Mouse (Mus musculus): Measurements from ENCODE around the gene Raf1. TPM values are rescaled to one million over a fixed set of nuclear protein-coding genes. Genes with fewer than 3 reads are reported as not detected.
"Not testable (repeated sequence)": the region's sequence is repeated elsewhere in the genome, so short reads cannot be mapped to it uniquely, and the experiment has no call there.

Raf1 gene
- total RNA-seq, 2 experiments from 2014 or later: 128 to 142 TPM

DNA sequence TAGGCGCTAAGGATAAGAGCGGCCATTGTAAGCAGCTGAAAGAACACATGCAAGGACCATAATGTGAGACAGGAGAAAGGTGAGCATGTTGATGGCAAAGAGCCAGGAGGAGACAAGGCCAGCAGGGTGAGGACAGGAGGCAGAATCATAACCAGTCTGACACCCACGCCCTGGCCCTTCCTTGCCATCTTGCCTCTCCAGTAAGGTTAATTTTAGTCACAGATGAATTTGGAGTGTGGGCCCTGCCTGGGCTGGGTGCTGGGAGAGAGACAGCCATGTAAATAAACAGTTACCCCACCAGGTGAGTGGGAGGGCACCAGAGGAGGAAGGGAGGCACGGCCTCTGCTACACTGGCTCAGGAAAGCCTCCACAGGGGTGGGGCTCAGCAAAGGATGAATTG is 4.6 kb upstream of the Raf1 start:
- DNase-seq: no peak

DNA sequence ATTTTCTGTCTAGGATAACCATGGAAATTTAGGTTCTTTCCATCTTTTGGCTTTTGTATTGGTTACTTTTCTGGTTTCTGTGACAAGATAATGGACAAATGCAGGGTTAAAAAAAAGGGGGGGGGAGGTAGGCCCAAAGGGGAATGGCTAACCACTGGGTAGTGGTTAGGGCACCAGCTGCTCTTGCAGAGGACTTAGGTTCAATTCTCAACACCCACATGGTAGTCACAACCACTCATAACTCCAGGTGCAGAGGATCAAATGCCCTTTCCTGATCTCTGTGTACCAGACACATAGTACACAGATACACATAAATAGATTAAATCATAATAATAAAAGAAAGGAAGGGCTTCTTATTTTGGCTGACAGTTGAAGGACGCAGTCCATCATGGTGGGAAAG is 1.6 kb upstream of the Raf1 start:
- DNase-seq: no peak

DNA sequence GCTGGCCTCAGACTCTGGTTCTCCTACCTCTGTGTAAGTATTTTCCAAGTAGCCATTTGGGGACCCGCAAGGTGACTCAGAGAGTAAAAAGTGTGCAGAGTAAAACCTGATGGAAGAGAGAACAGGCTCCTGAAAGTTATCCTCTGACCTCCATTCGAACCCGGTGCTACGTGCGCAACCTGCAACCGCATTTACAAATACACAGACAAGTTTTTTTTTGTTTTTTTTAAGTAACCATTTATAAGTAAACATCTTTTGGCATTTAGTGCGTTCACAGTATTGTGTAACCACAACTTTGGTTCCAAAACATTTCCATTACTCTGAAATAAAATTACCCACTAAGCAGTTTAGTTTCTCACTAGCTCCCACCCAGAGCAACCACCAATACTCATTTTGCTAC is 1.0 kb upstream of the Raf1 start:
- DNase-seq: no peak

DNA sequence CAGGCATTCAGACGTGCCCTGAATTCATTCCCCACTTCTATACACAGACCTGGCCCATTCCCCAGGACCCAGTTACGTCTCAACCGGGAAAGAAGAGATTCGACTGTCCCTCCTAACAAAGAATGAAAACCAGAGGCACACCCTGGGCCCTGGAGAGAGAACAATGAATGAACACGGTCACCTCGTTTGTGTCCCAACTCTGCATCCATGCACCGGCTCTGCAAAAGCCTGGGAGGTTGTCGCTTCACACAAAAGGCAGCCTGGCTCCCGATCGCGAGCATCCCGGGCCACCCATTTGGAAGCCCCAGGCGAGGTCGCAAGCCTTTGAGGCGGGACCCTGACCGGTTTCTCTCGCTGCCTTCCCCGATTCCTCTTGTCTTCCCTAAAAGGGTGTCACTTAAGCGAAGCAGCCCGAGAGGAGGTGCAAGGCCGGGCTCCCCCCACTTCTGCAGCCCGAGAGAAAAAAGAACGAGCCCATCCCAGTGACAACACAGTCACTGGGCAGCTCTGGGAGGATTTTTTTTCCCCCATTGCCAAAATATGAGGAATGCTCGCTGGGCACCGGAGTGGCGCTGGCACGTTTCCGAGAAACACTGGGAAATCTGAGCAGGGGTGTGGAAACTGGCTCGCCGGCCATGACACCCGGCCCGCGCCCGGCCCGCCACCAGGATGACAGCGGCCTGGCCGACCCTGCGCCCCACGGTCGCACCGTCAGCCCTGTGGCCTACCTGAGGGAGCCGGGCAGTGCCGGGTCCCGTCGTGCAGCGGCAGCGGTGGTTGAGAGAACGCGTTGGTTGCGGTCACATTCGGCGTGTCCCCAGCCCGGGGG is 713 bp downstream of the Raf1 start:
- DNase-seq: peak; percentile 82

DNA sequence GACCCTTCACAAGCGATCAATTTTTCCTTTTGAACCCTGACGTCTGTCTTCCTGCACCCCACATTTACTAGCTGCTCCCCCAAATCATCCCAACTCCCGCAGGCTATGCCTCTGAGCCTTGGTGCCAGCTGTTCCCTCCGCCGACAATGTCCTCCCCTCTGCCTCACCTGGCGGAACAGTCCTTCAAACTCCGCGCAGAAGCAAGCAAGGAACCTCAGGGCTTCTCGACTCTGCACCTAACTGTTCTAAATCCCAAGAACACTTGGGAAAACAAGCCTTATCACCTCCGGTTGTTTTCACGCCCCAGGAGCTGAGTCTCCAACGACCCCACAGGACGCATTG is 1.3 kb downstream of the Raf1 start:
- peak; percentile 16 for DNase-seq

DNA sequence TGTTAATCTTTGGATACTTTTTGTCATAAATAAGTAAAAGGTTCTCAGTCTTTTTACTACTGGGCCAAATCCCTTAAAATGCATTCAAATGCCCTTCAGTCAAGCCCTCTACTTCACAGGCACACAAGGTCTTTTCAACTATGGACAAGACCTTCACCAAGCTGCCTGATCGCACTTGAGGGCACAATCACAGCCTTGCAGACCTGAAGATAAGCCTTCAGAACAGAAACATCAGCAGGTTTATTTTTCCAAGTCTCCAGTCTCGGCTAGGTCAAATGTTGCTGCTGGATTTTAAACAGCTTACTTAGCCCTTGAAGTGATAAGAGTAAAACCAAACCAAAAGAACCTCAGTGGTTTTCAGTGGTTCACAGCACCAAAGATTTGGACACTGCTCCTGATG is 2.1 kb downstream of the Raf1 start:
- DNase-seq: no peak

DNA sequence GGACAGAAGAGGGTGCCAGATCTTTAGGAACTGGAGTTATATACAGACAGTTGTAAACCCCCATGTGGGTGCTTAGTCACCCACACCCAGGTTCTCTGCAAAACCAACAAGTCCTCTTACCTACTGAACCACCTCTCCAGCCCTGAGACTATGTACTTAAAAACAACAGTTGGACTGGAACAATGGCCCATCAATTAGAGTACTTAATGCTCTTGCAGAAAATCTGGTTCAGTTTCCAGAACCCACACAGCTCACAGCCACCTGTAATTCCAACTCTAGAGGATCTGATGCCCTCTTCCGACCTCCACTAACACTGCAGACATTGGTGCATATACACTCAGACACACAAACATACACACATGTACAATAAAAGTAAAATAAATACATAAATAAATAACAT is 3.7 kb downstream of the Raf1 start:
- DNase-seq: no peak

DNA sequence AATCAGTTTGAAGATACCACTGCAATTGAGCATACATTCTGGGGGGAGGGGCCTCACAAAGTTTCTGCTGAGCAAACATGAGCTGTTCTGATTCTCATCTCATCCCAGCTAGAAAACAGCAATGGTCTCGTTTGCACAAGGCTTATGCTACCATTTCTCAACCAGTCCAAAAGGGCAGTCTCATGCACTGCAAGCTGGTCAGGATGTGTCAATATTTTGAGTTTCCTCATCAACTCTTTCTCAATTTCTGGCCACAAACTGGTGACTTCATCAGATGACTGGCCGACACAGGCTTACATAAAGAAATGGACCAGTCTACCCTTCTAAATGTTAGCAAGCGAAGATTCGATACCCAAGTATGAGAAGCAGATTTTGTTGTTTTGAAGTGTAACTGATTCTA is 9.8 kb downstream of the Raf1 start:
- DNase-seq: no peak

DNA sequence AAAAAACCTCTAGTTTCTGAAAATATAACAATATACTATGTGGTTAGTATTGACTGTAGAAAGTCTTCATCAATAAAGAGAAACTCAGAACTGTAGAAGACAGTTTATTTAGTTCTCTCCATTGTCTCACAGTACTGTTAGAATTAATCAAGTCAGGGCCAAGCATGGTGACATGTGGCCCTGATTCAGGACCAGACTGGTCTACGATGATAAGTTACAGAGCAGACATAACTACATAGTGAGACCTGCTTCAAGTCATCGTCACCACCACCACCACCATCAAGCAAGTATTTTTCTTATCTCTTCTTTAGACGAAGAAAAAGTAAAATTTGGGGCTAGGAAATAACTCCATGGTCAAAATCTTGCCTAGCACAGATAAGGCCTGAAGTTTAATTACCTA is 12.2 kb downstream of the Raf1 start:
- no peak for DNase-seq

DNA sequence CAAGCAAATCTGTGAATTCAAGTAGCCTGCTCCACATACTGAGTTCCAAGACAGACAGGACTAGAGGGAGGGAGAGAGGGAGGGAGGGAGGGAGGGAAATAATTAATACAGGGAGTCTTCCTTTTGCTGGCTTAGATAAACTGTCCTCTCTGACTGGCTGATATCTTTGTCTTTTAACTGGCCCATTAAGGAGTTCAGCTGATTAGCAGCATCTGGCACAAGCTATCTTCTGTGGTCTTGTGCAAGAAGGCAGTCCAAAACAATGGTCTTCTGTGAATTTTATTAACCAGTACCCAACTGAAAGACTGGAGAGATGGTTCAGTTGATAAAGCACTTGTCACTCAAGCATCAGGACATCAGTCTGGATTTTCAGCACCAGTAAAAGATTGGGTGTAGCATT is 17.6 kb downstream of the Raf1 start:
- no peak for DNase-seq

DNA sequence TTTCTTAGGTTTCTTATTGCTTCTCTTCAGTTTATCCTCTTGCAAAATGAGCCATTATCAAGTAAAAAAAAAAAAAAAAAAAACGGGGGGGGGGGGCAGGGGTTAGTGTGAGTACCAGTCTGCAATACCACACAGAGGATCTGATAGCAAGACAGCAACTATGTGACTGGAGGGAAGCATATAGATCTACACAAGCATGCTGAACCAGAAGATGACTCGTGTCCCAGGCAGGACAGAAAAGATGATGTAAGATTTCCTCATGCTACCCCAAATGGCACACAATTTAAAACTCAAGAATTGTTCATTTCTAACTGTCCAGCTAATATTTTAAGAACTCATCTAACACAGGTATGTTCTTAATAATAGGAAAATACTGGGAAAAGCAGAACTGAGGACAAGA is 22.5 kb downstream of the Raf1 start:
- no peak for DNase-seq

DNA sequence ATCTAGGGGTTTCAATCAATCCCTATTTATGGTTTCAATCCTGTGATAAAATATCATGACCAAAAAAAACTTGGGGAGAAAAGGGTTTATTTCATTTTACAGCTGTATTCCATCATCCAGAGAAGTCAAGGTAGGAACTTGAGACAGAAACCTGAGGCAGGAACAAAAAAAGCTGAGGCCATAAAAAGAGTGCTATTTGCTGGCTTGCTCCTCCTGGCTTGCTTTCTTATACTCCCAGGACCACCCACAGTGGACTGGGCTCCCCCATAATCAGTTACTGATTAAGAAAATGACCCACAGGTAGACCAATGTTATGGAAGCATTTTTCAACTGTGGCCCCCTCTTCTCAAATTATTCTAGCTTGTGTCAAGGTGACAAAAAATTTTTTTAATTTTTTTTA is 24.7 kb downstream of the Raf1 start:
- no peak for DNase-seq

DNA sequence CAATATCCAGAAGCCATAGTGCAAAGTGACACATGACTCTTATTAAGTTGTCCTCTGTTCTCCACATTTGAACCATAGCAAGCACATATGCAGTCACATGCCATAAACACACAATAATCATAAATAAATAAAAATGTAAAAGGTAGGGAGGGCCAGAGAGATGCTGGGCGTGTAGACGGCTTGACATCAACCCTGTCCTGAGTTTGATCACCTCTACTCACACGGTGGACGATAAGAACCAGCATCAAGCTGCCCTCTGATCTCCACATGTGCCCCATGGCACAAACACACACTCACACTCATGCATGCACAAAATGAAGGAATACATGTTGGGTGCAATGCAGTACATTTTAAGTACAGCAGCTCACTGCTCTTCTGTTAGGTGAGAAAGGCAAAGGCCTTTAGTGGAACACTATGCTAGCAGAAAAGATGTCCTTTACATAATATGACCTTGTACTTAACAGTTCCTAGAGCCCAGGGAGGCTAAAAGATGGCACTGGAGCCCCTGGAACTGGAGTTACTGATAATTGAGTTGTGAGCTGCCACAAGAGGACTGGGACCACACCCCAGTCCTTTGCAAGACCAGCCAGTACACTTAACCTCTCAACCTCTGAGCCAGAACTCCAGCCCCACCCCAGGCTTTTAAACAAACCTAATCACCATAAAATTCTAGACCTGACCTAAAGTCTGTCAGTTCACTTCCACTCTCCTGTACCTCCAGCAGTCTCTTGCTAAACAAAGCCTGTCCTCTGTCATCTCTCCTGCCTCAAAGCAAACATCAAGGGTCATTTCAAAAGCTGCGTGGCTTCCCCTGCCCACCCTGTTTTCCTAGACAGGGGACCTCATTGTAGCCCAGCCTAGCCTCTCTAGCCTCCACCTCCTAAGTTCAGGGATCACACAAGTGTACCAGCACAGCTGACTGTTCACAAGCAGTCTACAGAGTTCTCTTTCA is 25.7 kb downstream of the Raf1 start:
- peak; percentile 24 for DNase-seq

DNA sequence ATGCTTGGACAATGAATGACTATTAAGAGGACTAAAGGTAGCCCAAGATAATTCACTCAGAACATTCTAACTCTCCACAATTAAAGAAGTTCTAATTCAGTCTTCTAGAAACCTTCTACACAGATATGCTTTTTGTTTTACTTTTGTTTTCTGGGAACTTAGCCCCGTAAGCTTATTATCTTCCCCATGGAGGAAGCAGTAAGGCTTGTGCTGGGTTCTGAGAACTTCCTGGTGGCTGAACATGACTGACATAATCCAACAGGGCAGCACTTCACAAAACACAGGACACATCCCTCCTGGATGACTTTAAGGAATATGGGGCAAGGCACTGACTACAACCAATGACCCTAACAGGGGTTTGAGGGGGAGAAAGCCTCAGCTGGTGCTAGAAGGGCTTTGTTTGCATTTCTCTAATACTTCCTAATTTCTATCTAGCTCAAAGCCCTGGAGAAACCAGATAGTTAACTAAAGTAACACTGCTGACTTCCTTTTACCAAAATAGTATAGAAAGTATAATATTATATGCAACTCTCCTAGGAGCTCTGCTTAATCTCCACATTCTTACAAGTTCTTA is 26.6 kb downstream of the Raf1 start:
- DNase-seq: no peak

DNA sequence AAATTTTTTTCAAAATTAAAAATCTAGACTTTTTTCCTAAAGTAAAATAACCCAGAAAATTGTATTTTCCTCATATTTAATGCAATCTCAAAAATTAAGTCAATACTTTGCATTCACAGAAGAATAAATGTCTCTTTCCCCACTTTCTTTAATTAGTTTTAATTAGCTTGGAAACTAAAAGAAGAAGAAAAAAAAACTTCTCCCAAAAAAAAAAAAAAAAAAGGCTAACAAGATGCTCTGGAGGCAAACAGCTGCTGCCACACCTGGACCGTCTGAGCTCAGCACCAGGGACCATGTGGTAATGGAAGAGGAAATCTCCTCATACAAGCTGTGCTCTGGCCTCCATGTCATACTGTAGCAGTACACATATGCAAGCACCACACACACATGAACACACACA is 33.1 kb downstream of the Raf1 start:
- DNase-seq: no peak

DNA sequence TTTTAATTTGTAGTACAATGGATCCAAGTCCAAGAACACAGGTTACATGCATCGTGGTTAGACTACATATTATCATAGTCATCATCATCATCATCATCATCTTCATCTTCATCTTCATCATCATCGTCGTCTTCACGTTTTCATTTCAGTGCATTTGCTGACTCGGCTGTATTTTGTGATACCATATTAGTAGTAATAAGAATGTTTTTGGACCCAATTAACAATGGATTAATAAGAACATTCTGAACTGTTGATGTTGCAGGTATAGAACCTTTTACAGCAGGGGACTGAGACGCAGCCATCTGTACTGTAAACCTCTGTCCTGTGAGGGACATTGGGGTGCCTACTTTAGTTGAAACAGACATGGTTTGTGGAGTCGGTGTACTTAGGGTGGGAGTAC is 38.2 kb downstream of the Raf1 start:
- DNase-seq: not testable (repeated sequence)

DNA sequence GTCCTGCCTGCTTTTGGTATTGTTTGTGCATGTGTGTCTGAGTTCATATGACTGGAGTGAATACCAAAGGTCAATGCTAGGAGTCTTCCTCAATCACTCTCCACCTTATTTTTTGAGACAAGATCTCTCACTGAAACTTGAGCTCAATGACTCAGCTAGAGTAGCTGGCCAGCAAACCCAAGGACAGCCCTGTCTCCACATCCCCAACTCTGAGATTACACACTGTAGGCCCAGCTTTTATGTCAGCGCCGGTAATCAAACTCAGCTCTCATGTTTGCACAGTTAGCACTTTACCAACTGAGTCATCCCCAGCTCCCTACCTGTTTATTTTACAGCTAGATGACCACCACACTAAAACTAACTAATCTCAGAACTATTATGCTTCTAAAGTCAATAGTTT is 42.4 kb downstream of the Raf1 start:
- no peak for DNase-seq

DNA sequence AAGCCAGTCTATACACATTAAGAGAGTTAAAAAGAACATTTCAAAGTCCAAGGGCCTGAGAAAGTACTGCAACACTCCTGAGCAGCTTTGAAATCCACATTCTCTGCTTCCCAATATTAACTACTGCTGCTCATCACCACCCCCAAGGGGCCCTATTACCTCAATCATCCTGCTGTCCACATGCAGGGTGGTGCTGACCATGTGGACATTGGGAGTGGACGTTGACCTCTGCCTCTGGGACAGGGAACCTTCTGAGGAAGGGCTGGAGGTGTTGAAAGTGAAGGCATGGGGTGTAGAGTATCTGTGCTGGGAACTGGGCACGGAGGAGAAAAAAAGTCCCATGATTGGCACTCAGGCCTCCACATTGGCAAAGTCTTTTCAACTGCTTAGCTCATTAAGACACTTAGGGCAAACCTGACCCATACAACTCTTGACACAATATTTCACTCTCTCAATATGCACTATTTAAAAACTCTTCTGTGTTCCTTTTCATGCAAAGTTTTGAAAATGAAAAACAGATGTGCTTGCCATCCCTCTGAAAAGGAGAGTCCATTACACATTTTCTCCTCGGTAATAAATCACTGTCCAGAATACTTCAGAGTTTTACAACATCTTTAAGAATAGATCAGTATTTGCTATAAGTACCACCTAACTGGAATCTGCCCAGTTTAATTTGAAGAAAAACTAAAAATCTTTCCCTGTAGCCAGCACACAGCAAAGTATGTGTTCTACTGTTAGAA is 45.2 kb downstream of the Raf1 start:
- DNase-seq: no peak

DNA sequence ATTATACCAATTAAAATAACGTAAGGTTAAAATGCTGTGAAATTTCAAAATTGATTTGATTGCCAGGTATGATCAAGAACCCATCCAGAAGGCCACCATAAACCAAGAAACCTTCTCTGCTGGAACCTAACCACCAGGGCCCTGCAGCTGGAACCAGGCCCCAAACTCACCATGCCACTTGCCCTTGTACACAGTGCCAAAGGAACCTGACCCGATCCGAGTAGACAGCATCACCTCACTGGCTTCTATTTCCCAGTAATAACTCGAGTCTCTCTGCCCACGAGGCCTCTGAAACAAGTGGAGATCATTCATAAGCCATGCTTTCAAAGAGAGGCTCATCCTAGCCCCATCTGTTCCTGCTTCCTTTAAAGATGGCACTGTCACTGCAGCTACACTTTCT is 50.3 kb downstream of the Raf1 start:
- DNase-seq: no peak

DNA sequence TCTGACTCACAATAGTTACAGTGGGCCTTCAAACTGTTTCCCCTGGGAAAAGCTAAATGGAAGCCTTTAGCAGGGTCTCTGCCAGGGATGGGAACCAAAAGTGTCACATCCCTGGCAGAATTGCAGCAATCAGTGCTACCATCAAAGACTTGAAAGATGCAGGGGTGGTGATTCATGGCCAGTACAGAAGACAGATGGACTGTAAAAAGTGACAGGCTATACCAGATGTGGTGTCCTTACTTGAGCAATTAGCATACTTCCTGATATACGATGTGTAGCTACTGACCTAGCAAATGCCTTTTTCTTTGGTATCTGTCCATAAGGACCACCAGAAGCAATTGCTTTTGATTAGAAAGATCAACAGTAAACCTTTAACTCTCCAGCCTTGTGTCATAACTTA is 55.5 kb downstream of the Raf1 start:
- DNase-seq: no peak

DNA sequence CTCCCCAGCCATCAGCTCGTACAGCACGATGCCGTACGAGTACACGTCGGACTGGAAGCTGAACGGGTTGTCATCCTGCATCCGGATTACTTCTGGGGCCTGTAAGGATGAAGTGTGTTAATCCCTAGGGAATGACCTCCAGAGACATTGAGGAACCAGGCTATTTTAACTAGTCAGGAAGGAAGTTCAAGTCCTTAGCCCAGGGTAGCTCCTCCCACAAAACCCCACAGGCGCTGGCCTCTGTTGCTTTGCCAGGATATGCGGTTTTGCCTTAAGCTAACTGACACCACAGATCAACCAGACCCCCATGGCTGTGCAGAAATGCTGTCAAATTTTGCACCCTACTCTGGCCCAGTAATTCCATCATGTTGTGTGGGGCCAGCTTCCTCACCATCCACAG is 56.6 kb downstream of the Raf1 start:
- no peak for DNase-seq

DNA sequence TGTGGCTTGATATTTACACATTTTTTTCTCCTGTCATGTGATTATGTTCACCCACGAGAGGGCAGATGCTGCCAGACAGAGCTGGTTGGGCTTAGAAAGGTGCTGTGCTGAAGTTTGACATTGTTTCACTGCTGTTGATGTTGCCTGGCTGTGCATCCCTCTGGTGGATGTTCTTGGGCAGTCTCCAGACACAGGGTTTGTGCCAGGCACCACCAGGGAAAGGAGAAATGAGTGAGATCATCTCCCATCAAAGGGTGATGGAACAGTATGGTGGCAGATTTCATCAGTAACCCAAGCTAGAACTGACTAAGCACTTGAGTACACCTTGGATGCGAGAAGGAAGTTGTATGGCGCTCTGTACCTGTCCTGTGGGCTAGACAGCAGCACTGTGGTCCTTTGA is 60.5 kb downstream of the Raf1 start:
- DNase-seq: no peak

DNA sequence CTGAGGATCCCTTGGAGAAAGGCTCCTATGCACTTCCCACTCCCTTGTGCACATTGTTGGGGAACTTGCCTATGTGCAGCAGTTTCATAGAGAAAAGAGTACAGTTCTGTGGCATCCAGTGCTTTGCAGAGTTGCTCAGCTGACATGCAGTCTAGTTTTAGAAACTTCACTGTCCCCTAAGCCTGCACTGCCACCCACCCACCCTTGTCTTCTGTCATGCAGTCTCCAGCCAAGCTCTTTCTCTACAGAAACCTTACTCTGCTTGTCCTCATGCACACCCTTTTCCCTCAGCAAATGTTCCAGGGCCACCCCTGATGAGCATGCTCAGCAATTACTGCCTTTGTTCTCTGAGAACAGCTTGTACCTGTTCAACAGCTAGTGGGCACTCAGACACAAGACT is 62.6 kb downstream of the Raf1 start:
- no peak for DNase-seq

Measured in heart, postnatal 4 days (tissue).